ENCODE assay signal across 19 mouse cellular contexts in genomic region chr7:135770051-135770450, GRCm38 (mm10). TPM values are rescaled to one million over a fixed set of nuclear protein-coding genes. Genes with fewer than 3 reads are reported as not detected.
A peak's percentile ranks its signal among the peaks of the same experiment; 100 is the strongest.
DNase-seq lines count a peak whose midpoint lies in the region; ATAC-seq and TF ChIP-seq lines count a peak whose summit lies in the region.
"Had no signal": no experiment of that assay in that cellular context is flagged by ENCODE, and none has a peak within 500 bp of the region (broad histone marks: within the 10 kb centered on the region; RNA-seq: fewer than 3 reads in every experiment).

No protein-coding gene starts in this region.

- no peak for TF ChIP-seq EP300 in CH12.LX (IDR thresholded peaks at IDR 0.05; ENCODE audit: low read length)

- H3K9me3 ChIP-seq in forebrain, embryonic 14.5 days (replicated peaks; ENCODE audit: control insufficient read depth, low read length): no peaks in the 10 kb centered on the region
- H3K9me3 ChIP-seq in forebrain, embryonic 13.5 days (replicated peaks): no peaks in the 10 kb centered on the region
- H3K9me3 ChIP-seq in CH12.LX (replicated peaks; ENCODE audit: low read length): no peaks in the 10 kb centered on the region
- H3K9me3 ChIP-seq: megakaryocyte, embryonic 14.5 days had no signal

- no peak overlapping the region for H3K4me2 ChIP-seq in forebrain, embryonic 14.5 days (ENCODE audit: low read length)
- H3K4me2 ChIP-seq in forebrain, embryonic 13.5 days: no peak overlapping the region
- peak overlapping the region; percentile 69 for H3K4me2 ChIP-seq in CH12.LX (ENCODE audit: insufficient read depth, low read depth, poor library complexity, severe bottlenecking)
- H3K4me2 ChIP-seq: heart, embryonic 11.5 days had no signal

- no peaks in the 10 kb centered on the region for H3K27me3 ChIP-seq in forebrain, embryonic 14.5 days (replicated peaks; ENCODE audit: control insufficient read depth, insufficient read depth, low read length)
- H3K27me3 ChIP-seq in forebrain, embryonic 13.5 days: peaks cover 6% of the 10 kb centered on the region; the same call in 1 of the 2 replicates
- peaks cover 72% of the 10 kb centered on the region for H3K27me3 ChIP-seq in CH12.LX (replicated peaks)

- dilution Hi-C loops in CH12.LX (cut with MboI; ENCODE audit: extremely low pct_ligation_motif_present, extremely low pct_unique_long_range_greater_than_20kb, low sequenced_read_pairs): no loop called here

- H3K79me2 ChIP-seq in CH12.LX (replicated peaks; ENCODE audit: control insufficient read depth, extremely low read depth, insufficient read depth, poor library complexity, severe bottlenecking): no peaks in the 10 kb centered on the region

- TF ChIP-seq RAD21 in CH12.LX (IDR thresholded peaks at IDR 0.05; ENCODE audit: low read depth, low read length): no peak

- no peak overlapping the region for H3K27ac ChIP-seq in forebrain, embryonic 14.5 days (ENCODE audit: low read depth, low read length)
- H3K27ac ChIP-seq in forebrain, embryonic 13.5 days: no peak overlapping the region
- H3K27ac ChIP-seq in CH12.LX (ENCODE audit: insufficient read depth, low read depth): no peak overlapping the region
- H3K27ac ChIP-seq: kidney, postnatal 0 days had no signal

- ATAC-seq in forebrain, embryonic 14.5 days: peak; percentile 37; the same call in 1 of the 2 replicates
- ATAC-seq in forebrain, embryonic 13.5 days: no peak
- ATAC-seq: liver, postnatal 0 days; midbrain, embryonic 16.5 days had no signal

- H3K36me3 ChIP-seq in forebrain, embryonic 14.5 days (ENCODE audit: control insufficient read depth, insufficient read depth, low read length): no peaks in the 10 kb centered on the region
- H3K36me3 ChIP-seq in forebrain, embryonic 13.5 days (ENCODE audit: poor library complexity, severe bottlenecking): no peaks in the 10 kb centered on the region
- no peaks in the 10 kb centered on the region for H3K36me3 ChIP-seq in CH12.LX (replicated peaks in 1 of 2; ENCODE audit: control insufficient read depth in 1 of 2, insufficient read depth in 1 of 2, low read length in 1 of 2)

- TF ChIP-seq CTCF in CH12.LX (conservative IDR thresholded peaks at IDR 0.05 in 1 of 2, IDR thresholded peaks at IDR 0.05 in 1 of 2; ENCODE audit: low read depth in 2 of 2, low read length in 2 of 2): no peak

- intact Hi-C loops in left cerebral cortex, postnatal 4 days (cut with DNase I): no loop called here

- no peak for TF ChIP-seq POLR2A in CH12.LX (IDR thresholded peaks at IDR 0.05; ENCODE audit: low read depth, low read length)

- in situ Hi-C loops in CH12.LX (cut with MboI; ENCODE audit: low pct_ligation_motif_present, low pct_unique_long_range_greater_than_20kb, low sequenced_read_pairs): no loop called here

- no peak overlapping the region for H3K9ac ChIP-seq in forebrain, embryonic 14.5 days (ENCODE audit: low read length)
- H3K9ac ChIP-seq in forebrain, embryonic 13.5 days: no peak overlapping the region
- no peak overlapping the region for H3K9ac ChIP-seq in CH12.LX (ENCODE audit: insufficient read depth, low read depth)
- H3K9ac ChIP-seq: liver, postnatal 0 days had no signal

- WGBS in forebrain, embryonic 14.5 days: 73% methylated on average over 6 of the region's 6 CpGs
- 65% methylated on average over 6 of the region's 6 CpGs for WGBS in forebrain, embryonic 13.5 days

- DNase-seq in forebrain, embryonic 14.5 days (ENCODE audit: low spot score): no peak
- peak; percentile 40 to 53 for DNase-seq in kidney, postnatal 4 days
- DNase-seq in kidney, postnatal 10 days: no peak
- DNase-seq in CH12.LX (ENCODE audit: extremely low read depth) (no peak), R1 (ENCODE audit: low read depth, low spot score) (peak; percentile 52)
- DNase-seq in layer of hippocampus, adult 9-10 months (ENCODE audit: low spot score): no peak
- no peak for DNase-seq in left cerebral cortex, postnatal 4 days
- DNase-seq: adrenal gland, adult 2 months; gastrocnemius, postnatal 25 days; heart, postnatal 14 days; layer of hippocampus, adult 9-11 months; liver, postnatal 0 days; spleen, adult 18-20 months had no signal

- H3K4me1 ChIP-seq in forebrain, embryonic 14.5 days (ENCODE audit: control insufficient read depth, insufficient read depth, low read length): peaks cover 5% of the 10 kb centered on the region
- H3K4me1 ChIP-seq in forebrain, embryonic 13.5 days: peaks cover 16% of the 10 kb centered on the region
- peaks cover 0 to 3% of the 10 kb centered on the region in 2 experiments; a peak in 1 of 4 replicates for H3K4me1 ChIP-seq in CH12.LX (ENCODE audit: control insufficient read depth in 1 of 2, insufficient read depth in 2 of 2)
- H3K4me1 ChIP-seq: megakaryocyte, embryonic 14.5 days had no signal

- H3K4me3 ChIP-seq in forebrain, embryonic 14.5 days (ENCODE audit: low read depth, low read length): no peak overlapping the region
- H3K4me3 ChIP-seq in forebrain, embryonic 13.5 days: no peak overlapping the region
- H3K4me3 ChIP-seq in CH12.LX (replicated peaks in 1 of 3; ENCODE audit: low read depth in 2 of 3, low read length in 2 of 3, poor library complexity in 1 of 3): peak overlapping the region in 1 of 3 experiments; percentile 41
- H3K4me3 ChIP-seq: erythroblast, embryonic 14.5 days; megakaryocyte, embryonic 14.5 days had no signal

TF ChIP-seq in CH12.LX, 34 proteins besides CTCF, POLR2A, EP300 and RAD21:
- TF ChIP-seq ETS1 (conservative IDR thresholded peaks at IDR 0.05; ENCODE audit: low read depth, low read length) (no peak), MXI1 (IDR thresholded peaks at IDR 0.05; ENCODE audit: low read depth, low read length) (no peak), ZKSCAN1 (IDR thresholded peaks at IDR 0.05; ENCODE audit: borderline replicate concordance, low read depth, low read length) (no peak), GABPA (IDR thresholded peaks at IDR 0.05; ENCODE audit: insufficient replicate concordance, low read depth, low read length) (no peak), POLR2AphosphoS2 (IDR thresholded peaks at IDR 0.05; ENCODE audit: low read depth, low read length) (no peak), NRF1 (IDR thresholded peaks at IDR 0.05; ENCODE audit: low read depth, low read length) (no peak), E2F4 (IDR thresholded peaks at IDR 0.05; ENCODE audit: insufficient replicate concordance, low read depth, low read length) (no peak), ZC3H11A (IDR thresholded peaks at IDR 0.05; ENCODE audit: low read depth, low read length) (no peak), RCOR1 (conservative IDR thresholded peaks at IDR 0.05; ENCODE audit: low read depth, low read length) (no peak)
TF ChIP-seq in CH12.LX: peak in this region for 0.

RNA-seq across cellular contexts. Expression of gene Mki67, which starts 53.9 kb away (rescaled TPM):
- polyA plus RNA-seq in forebrain, embryonic 14.5 days (2014; fragmentation: Nextera tagmentation; extraction: Ambion mirVana): 22.9 and 28.8 TPM in 2 replicates
- 40.4 and 40.9 TPM in 2 replicates for polyA plus RNA-seq in forebrain, embryonic 13.5 days (2015; fragmentation: Nextera tagmentation; extraction: Ambion mirVana)
- total RNA-seq in CH12.LX (2012; rRNA removed) (73.1 and 86.7 TPM in 2 replicates), CH12.LX (2014; rRNA removed) (57.0 and 57.8 TPM in 2 replicates)
- 98.5 and 102 TPM in 2 replicates for polyA plus RNA-seq in CH12.LX (2012; ENCODE audit: insufficient read length, low read depth)
- 10 to 100 TPM; 15.8 to 16.5 TPM for total RNA-seq in left cerebral cortex, postnatal 4 days (2021)

Comparison
In these comparisons a context has a peak if more than half of its experiments do, and no peak if none do; other contexts are left out.
1. DNase-seq: peak in kidney, postnatal 4 days (2 of 2) and R1 (single experiment); none in forebrain, embryonic 14.5 days (single experiment), kidney, postnatal 10 days (single experiment), CH12.LX (single experiment), layer of hippocampus, adult 9-10 months (single experiment) and left cerebral cortex, postnatal 4 days (single experiment).